Mouse (Mus musculus) spleen, adult 12 weeks (tissue): ENCODE results near the gene Gzmb.
"Not testable (repeated sequence)": the region's sequence is repeated elsewhere in the genome, so short reads cannot be mapped to it uniquely, and the experiment has no call there.

Experiments used
- DNase-seq: peaks from one replicate; pipeline ENCODE4 v3.0.0; 2022; ENCODE audit warnings: low spot score

Gene Gzmb

DNA sequence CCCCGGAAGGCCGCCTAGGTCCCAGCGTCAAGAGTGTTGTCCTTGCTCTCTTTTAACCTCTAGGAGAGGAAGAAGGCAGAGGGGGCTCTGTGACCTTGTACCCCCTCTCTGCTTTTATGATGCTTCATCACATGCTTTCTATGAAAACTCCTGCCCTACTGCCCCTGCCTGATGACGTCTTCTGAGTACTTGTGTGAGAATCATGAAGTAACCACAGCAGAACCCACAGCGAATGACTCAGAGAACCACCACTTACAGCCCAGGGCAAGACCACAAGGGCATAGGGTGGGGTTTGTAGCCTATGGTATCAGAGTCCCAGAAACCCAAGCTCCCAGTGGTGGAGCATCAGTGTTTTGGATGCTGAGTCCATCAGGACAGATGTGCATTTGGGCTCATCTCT, at the start of gene Gzmb:
Gzmb (minus strand) TSS at position 108 of the 400 bp plus-strand sequence.
- DNase-seq, result no peak

DNA sequence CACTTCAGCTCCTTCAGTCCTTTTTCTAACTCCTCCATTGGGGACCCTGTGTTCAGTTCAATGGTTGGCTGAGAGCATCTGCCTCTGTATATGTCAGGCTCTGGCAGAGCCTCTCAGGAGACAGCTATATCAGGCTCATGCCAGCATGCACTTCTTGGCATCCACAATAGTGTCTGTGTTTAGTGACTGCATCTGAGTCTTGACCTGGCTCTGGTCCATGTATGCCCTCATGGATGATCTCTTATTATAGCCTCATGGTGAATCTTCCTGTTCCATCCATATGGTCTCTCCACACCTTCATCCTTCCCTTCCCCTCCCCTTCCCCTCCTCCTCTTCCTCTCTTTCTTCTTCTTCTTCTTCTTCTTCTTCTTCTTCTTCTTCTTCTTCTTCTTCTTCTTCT, 49.7 kb upstream of the Gzmb start:
- DNase-seq, result not testable (repeated sequence)

DNA sequence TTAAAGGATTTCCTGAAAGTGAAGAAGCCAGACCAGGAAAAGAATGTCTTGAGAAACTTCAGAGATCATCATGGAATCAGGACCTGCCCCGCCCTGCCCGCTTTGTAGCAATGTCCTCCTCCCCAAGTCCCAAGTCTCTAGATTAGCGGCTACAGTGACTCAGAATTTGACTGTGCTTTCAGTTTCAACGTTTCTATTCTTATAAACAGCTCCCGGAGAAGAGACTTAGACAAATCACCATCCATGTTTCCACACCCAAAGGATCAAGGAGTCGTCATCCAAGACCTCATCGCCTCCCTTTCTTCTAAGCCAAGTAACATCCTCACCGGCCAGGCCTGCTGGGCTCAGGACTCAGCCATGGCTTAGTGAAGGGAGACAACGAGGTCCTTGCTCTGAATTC, 48.2 kb upstream of the Gzmb start:
- no peak for DNase-seq

DNA sequence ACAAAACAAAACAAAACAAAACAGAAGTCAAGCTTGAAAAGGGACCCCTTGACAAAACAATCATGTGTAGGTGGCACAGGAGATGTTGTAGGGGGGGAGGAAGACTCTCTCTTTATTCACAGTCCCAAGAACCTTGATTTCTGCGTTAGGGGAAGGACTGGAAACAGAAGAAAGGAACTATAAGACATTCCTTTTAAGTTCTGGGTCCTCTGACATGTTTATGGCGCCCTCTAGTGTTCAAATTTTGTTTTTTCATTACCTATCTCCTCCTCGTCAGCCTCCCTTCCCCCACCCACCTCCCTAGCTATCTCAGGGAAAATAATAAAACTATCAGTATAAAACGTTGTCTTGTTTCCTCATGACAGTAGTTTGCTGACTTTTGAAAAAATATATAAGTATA, 42.1 kb upstream of the Gzmb start:
- no peak for DNase-seq

DNA sequence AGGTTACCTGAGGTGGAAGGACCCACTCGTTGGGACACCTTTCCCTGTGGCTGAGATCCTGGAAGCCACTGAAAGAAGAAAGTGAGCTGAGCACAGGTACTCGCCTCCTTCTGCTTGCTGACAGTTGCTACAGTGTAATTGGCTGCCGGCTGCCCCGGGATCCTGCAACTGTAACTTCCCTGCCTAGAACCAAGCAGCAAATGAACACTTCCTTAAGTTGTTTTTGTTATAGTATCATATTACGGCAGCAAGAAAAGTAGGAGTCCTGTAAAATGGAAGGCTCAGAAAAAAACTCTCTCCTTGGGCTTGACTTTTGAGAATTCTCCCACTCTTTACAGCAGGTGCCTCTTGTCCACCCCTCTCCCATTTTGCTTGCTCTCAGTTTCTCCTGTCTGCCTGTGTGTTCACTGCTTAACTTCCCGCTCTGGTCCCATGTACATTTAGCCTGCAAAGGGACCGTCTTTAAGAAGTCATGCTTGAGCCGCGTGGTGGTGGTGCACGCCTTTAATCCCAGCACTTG, 41.5 kb upstream of the Gzmb start:
- no peak for DNase-seq

DNA sequence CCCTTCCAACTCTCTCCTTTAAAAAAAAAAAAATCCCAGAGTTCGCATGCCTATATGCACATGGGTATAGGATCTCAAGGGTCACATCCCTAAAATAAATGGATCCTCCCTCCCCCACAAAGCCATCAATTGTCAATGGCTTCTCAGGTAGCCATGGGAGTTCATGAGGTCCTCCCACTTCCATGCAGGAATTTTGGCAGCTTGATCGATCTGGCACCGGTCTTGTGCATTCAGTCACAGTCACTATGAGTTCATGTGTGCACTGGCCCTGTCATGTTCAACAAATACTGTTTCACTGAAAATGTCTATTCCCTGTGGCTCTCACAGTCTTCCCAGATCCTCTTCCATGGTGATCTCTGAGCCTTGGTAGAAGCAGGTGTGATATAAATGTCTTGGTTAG, 40.0 kb upstream of the Gzmb start:
- DNase-seq, result no peak

DNA sequence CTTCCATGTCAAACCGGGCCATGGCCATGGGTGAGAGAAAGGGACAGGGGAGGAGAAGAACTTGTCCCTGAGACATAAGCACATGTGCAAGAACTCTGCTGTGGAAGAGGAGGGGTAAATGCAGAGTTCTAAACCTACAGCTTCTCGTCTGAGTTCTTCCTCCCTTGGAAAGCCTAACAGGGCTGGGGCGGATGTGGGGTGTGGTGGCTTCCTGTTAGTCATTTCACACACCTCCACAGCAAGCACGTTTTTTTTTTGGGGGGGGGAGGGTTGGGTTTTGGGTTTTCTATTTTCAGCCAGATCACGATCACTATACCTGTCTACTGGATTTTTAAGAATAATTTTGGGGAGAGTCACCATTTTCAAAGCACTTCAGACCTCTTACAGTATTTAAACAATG, 34.7 kb upstream of the Gzmb start:
- no peak for DNase-seq

DNA sequence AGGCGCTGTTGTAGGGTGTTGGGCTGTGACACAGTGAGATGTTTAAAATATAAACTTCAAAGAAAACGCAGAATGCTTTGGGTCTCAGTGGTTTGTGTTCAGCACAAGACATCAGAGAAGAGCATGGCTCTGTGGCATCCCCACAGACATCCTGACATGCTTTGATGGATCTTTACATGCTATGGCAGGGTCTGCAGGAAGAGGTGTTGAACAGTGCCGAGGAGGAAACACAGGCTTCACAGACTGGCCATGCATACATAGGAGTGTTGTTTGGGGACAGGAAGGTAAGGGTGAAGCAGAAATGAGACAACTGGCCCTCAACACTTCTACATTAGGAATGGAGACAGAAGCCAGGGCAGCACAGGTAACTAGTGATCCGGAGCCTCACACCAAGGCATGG, 34.0 kb upstream of the Gzmb start:
- DNase-seq, result no peak

DNA sequence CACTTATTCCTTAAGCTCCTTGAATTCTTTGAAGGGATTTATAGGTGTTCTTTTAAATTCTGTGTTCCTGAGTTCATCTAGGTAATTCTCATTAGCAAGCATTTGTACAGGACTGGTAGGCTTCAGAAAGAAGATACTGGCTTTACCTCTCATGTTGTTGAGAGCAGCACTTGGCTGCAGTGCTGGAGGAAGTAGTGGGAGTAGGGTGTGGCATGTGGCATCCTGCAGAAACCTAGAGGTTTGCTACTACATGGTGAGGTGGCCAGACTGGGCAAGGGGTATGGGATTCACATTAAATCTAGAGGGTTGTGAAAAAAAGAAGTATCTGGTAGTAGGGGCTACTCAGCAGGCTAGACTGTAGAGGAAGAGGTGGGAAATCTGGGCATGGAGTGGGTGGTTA, 31.1 kb upstream of the Gzmb start:
- no peak for DNase-seq

DNA sequence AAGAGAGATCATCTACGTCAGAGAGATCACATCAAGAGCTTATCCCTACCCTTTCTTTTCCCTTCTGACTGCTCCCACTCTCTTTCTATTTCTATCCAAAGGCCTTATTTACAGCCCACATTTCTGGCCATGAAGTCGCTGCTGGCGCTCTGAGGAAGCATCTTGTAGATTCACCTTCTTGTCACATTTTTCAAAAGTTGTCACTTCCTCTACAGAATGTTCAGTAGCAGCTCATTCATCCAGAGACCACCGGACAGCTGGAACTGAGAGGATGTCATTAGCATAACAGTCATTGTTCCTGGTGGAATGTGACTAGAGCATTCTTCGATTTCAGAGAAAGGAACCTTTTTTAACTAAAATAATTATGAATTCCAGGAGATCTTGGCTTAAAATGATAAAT, 26.6 kb upstream of the Gzmb start:
- DNase-seq, result no peak

DNA sequence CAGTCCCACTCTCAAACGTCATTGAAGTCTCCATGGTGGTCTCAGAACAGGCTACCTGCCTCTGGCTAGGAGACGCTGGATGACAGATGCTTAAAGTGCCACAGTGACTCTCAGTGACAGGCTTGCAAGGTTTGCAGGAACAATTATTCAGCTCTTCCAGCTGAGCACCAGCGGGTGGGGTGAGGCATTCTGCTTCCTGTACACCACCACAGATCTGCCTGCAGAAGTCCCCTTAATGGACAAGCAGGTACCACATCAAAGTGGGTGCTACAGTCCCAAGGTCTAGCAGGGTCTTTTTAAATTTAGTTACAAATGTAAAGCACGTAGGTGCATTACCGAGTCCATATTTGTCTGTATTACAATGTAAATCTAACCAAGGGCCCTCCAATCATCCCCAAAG, 25.7 kb upstream of the Gzmb start:
- DNase-seq, result no peak

DNA sequence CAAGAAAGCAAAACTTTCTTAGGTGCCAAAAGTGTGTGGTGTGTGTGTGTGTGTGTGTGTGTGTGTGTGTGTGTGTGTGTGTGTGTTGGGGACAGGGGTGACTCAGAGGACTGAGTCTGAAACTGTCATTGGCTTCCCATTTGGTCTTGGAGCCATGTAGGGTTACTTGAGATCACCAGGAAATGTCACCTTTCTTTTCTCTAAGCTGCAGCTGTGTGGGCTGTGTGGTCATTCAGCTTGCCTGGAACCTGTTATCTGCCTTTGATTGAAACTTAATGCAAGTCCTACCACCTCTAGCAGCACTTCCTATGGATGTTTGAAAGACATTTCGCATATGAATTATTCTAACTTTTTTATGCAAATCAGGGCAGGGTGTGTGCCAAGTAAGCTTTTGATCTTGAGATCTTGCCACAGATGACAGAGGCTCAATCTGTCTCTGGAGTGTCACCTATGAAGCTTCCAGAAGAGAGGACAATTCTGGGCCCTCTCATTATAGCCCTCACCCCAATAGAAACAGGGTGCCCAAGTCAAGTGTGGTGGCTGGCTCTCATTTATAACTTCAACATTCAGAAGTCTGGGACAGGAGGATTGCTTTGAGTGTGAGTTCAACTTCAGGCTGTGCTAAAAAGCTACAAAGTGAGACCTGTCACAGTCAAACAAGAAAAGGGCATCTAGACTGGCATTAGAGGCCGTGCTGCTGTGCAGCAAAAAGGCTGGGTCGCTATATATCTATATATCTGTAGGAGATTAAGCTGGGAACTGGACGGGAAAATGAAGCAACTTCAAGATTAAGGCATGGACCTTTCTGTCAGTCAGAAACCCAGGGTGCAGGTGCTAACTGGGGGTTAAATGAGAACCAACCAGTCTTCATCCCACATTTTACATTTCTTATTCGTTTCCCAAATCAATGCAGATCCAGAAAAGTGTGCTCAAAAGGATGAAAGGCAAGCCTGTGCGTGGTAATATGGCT, 22.6 kb upstream of the Gzmb start:
- DNase-seq, result no peak

DNA sequence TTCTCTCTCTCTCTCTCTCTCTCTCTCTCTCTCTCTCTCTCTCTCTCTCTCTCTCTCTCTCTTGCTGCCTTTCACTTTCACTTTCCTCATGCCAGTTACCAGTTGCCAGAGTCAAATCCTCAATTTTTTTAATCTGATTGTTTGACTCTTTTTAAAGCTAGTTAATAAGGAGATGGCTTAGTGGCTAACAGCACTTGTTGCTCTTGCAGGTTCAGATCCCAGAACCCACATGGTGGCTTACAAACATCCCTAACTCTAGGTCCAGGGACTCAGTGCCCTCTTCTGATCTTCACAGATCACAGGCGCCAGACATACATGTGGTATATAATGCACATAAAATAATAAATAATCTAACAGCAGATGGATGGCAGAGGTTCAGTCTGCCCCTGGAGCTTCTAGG, 21.8 kb upstream of the Gzmb start:
- DNase-seq, result no peak

DNA sequence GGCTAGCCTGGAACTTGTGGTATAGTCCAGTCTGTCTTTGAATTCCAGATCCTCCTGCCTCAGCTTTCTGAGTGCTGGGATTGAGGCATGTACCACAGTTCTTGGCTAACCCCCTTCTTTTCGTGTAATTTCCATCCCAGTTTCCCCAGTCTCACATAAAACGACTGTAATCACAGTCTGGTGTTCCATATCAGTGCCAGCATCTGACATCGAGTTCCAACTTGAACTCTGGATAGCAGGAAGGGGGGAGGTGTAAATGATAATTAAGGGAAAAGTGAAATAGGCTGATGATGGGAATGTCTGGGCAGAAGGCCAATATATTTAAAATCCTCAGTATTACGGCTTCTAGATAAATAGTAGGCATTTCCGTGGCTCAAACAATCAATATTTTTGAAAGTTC, 19.0 kb upstream of the Gzmb start:
- DNase-seq, result no peak

DNA sequence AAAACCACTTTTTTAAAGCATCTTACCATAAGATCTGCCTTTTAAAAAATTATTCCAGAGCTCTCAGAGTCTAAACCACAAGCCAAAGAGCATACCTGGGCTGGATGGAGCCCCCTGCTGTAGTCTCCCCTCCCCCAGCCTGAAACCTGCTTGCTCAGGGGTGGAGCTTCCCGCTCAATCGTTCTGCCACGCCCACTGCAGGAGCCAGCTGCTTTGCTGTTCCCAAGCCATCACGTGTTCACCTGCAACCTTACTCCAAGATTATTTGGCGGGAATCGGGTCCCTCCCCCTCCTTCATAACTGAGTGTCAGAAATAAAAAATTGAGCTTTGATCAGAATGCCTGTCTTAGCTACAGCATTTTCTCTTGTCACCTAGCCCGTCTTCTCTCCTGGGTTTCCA, 16.6 kb upstream of the Gzmb start:
- not testable (repeated sequence) for DNase-seq

DNA sequence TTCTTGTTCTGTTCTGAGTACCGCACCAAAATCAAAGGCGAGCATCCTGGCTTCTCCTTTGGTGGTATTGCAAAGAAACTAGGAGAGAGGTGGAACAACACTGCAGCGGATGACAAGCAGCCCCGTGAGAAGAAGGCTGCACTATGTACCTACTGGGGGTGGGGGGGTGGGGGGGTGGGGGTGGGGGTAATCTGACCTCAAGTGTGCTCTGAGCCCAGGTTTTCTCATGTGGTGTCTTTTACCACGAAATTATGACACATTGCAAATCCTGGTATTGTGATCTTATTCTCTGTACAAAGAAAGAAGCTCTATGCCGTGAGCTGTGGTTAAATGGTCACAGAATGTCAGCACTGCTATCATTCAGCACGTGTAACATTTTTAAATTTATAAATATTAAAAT, 14.0 kb upstream of the Gzmb start:
- DNase-seq, result not testable (repeated sequence)

DNA sequence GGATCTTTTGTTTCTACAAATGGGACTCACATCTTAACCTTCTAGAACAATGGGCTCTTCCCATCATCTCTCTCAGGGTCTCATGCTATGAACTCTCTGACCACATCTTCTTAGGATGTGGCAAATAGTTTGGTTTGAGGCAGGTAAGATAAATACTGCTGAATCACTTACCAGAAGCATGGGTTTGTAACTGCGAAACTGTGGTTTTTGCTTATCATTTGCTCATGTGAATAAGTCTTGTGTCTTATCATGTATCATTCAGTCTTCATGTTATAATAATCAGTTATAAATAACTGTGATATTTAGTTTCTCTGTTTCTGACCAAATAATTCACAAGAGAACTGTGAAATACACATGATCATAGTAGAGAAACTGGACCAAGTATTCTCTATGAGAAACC, 4.0 kb upstream of the Gzmb start:
- no peak for DNase-seq

DNA sequence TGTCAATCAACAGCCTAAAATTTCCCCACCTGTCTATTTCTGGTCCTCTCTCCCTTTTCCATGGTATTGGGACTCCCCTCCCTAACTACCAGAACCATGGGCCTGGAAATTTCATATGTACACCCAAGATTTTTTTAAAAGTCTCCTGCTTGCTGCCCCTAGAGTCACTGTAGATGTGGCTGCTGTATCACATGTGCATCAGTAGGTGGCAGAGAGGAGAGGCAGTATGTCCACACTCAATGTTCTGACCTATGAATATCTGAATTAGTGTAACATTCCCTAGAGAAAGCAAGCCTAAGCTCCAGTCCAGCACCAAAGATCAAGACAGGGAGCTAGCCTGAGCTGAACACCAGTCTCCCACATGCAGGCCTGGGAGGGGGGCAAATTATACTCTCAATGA, 21.7 kb downstream of the Gzmb start:
- no peak for DNase-seq

DNA sequence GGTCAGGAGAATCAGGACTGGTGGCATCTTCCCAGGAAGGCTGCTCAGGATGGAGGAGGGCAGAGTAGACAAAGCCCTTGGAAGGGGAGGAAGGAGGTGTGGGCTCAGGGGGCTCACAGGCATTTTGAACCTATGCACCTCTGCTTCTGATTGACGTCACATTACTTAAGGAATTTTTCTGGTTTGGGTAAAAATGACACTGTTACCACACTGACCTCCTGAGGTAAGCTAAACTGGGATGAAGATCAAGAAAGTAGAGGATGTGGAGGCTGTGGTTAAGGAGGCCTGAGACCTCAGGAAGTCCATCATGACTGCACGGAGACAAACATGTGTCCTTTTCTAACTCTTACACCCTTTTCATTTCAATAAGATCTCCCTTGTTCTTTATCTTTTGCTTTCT, 27.5 kb downstream of the Gzmb start, which contains the start of gene Gzmc:
Gzmc (minus strand) TSS at position 101 of the 400 bp plus-strand sequence.
- no peak for DNase-seq

DNA sequence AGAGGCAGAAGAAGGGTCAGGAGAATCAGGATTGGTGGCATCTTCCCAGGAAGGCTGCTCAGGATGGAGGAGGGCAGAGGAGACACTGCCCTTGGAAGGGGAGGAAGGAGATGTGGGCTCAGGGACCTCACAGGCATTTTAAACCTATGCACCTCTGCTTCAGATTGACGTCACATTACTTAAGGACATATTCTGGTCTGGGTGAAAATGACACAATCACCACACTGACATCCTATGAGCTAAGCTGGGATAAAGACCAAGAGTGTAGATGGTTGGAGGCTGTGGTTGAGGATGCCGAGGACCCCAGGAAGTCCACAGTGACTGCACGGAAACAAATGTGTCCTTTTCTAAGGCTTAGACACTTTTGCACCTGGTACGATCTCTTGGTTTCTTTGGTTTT, 50.7 kb downstream of the Gzmb start, which contains the start of gene Gzmf:
Gzmf (minus strand) TSS at position 101 of the 400 bp plus-strand sequence.
- no peak for DNase-seq
